Mouse (Mus musculus) neutrophil, adult 83 days (primary cell): ENCODE results near the gene 2310034G01Rik. TPM values are rescaled to one million over a fixed set of nuclear protein-coding genes. Genes with fewer than 3 reads are reported as not detected.

Source experiments
- total RNA-seq, 2 experiments: library from RNA; stranded (reverse); gene quantifications; one replicate each; pipeline ENCODE4 v1.2.4; 2023

The 2310034G01Rik gene
- not detected for total RNA-seq

GRCm38 (mm10) chr19:46350168-46350932 lies at the start of gene 2310034G01Rik:
2310034G01Rik (minus strand) TSS chr19:46350302.

GRCm38 (mm10) chr19:46396686-46397435 lies 46.8 kb upstream of the 2310034G01Rik start, which contains the start of gene Sufu:
Sufu (plus strand) TSS chr19:46396896.

GRCm38 (mm10) chr19:46395109-46396009 lies 45.3 kb upstream of the 2310034G01Rik start, which contains the start of gene Actr1a:
Actr1a (minus strand) TSS chr19:46395748.

GRCm38 (mm10) chr19:46338331-46338936 lies 11.7 kb downstream of the 2310034G01Rik start, which contains the start of gene Cuedc2:
Cuedc2 (minus strand) TSS chr19:46338702.

GRCm38 (mm10) chr19:46328081-46329030 lies 21.7 kb downstream of the 2310034G01Rik start, which contains the start of gene Fbxl15:
Fbxl15 (plus strand) TSS chr19:46328184.

GRCm38 (mm10) chr19:46326756-46327305 lies 23.3 kb downstream of the 2310034G01Rik start, which contains the start of gene Psd:
Psd (minus strand) TSS chr19:46327156.

GRCm38 (mm10) chr19:46304216-46304841 lies 45.8 kb downstream of the 2310034G01Rik start, which contains the start of gene Nfkb2:
Nfkb2 (plus strand) TSS chr19:46304320.

Other genes starting within 250 kb of the 2310034G01Rik start
- gene Elovl3, start 218.4 kb downstream of the 2310034G01Rik start, total RNA-seq = under 1 TPM; 0.22 to 0.66 TPM
- gene Pitx3, start 202.0 kb downstream of the 2310034G01Rik start, total RNA-seq = not detected
- gene Gbf1, start 197.8 kb downstream of the 2310034G01Rik start, total RNA-seq = 10 to 100 TPM; 56.1 to 60.1 TPM
- 10 to 100 TPM; 41.7 to 43.7 TPM for gene Nfkb2, start 46.0 kb downstream of the 2310034G01Rik start, total RNA-seq
- under 1 TPM in 1 of 2 experiments, not detected in 1; 0.53 TPM for gene Psd, start 23.1 kb downstream of the 2310034G01Rik start, total RNA-seq
- gene Fbxl15, start 22.1 kb downstream of the 2310034G01Rik start, total RNA-seq = 1 to 10 TPM; 3.0 TPM
- gene Cuedc2, start 11.6 kb downstream of the 2310034G01Rik start, total RNA-seq = 100 to 1,000 TPM in 1 of 2 experiments, 10 to 100 TPM in 1; 92.6 to 101 TPM
- gene Mfsd13a, start 9.2 kb downstream of the 2310034G01Rik start, total RNA-seq = 10 to 100 TPM; 29.0 to 32.7 TPM
- 10 to 100 TPM; 83.9 to 91.4 TPM for gene Actr1a, start 45.4 kb upstream of the 2310034G01Rik start, total RNA-seq
- gene Sufu, start 46.6 kb upstream of the 2310034G01Rik start, total RNA-seq = 10 to 100 TPM in 1 of 2 experiments, 1 to 10 TPM in 1; 9.0 to 11.5 TPM
- gene Trim8, start 151.4 kb upstream of the 2310034G01Rik start, total RNA-seq = 10 to 100 TPM; 40.9 to 47.7 TPM
- 10 to 100 TPM in 1 of 2 experiments, 1 to 10 TPM in 1; 9.2 to 12.5 TPM for gene Arl3, start 222.9 kb upstream of the 2310034G01Rik start, total RNA-seq
- gene Sfxn2, start 223.1 kb upstream of the 2310034G01Rik start, total RNA-seq = 10 to 100 TPM in 1 of 2 experiments, 1 to 10 TPM in 1; 8.3 to 12.6 TPM
- gene Wbp1l, start 248.8 kb upstream of the 2310034G01Rik start, total RNA-seq = 10 to 100 TPM; 57.5 to 76.1 TPM